Mouse (Mus musculus): Measurements from ENCODE around the gene Egfr. TPM values are rescaled to one million over a fixed set of nuclear protein-coding genes. Genes with fewer than 3 reads are reported as not detected.
A peak's percentile ranks its signal among the peaks of the same experiment; 100 is the strongest.

Gene Egfr
- 10 to 100 TPM in 1 of 4 experiments, 1 to 10 TPM in 3; 3.5 to 12.1 (median 8.5) TPM for total RNA-seq (2022)

DNA sequence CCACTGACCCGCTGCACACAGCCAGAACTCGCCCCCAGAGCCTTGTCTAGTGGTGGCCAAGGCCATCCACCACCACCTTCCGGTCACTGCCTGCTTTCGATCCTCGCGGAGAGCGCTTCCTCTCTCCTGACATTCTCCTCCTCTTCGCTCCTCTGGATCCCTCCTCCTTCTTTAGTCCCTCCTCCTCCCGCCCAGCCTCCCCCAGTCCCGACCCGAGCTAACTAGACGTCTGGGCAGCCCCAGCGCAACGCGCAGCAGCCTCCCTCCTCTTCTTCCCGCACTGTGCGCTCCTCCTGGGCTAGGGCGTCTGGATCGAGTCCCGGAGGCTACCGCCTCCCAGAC is at the start of gene Egfr:
Gene Egfr (plus strand): TSS at position 197 of the 342 bp plus-strand sequence.
- peak; percentile 40 to 57 for DNase-seq (ENCODE audit: low spot score in 2 of 2)

- no peak for DNase-seq (ENCODE audit: low spot score in 2 of 2)
These were observed 48.8 kb upstream of the Egfr start for GRCm38 (mm10) chr11:16703221-16703620.

- DNase-seq (ENCODE audit: low spot score in 2 of 2): no peak
These were observed 16.8 kb upstream of the Egfr start for GRCm38 (mm10) chr11:16735083-16735644.

DNA sequence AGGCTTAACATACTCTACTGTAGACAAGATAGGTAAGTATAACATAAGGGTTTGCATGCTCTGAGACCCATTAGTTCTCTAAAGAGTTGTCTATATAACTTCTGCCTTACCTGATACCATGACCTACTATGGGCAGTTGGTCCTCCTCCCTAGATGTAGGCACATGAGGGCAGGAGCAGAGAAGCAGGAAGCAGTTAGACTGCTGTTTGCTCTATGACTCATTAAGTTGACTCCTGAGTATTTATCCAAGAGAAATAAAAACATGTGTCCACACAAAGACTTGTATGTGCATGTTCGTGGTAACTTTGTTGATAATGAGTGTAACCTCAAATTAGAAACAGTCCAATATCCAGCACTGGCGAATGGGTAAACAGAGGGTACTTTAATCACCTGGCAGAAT is 14.7 kb upstream of the Egfr start:
- no peak for DNase-seq (ENCODE audit: low spot score in 2 of 2)

GRCm38 (mm10) chr11:16738691-16739090 is 13.3 kb upstream of the Egfr start:
- no peak for DNase-seq (ENCODE audit: low spot score in 2 of 2)

GRCm38 (mm10) chr11:16739155-16739554 is 12.8 kb upstream of the Egfr start:
- DNase-seq (ENCODE audit: low spot score in 2 of 2): no peak

- no peak for DNase-seq (ENCODE audit: low spot score in 2 of 2)
These were observed 11.1 kb upstream of the Egfr start for GRCm38 (mm10) chr11:16740691-16741611.

DNA sequence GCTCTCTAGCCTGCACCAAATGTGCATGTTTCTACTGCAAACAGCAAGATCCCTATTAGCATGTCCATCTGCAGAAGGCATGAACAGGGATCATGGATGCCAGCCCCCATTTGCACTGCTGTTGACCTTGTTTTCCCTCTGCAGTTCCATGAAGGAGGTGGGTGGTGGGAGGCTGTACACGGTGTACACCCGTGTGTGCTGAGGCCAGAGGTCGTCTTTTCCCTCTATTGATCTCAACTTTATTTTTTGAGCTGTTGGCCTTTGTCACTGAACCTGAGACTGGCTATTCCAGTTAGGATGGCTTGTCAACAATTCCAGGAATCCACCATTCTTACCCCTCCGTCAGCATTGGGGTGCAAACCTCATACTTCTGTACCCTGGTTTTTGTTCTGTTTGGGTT is 9.8 kb upstream of the Egfr start:
- no peak for DNase-seq (ENCODE audit: low spot score in 2 of 2)

- DNase-seq (ENCODE audit: low spot score in 2 of 2): no peak
These were observed 9.2 kb upstream of the Egfr start for GRCm38 (mm10) chr11:16742821-16743220.

DNA sequence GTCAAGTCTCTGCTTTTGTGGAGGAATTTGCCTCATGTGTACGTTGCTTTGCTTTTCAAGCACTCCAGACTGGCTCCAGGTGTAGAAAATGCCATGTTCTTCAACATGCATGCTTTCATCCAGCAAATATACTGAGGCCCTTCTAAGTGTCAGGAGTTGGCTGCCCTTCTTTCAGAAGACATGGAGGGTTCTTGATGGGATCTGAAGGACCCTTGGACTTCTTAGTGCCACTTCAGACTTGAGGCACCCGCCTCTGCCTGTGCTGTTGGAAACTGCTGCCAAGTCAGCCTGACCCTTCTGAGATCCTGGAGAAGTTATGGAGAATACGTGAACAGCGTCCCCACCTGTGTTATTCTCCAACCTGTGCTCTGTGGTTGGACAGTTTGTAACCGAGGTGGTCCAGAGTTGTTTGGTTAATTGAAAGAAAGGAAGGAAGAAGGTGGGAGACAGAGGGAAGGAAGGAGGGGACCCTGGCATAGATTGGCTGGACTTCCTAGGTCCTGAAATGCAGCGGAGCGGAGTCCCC is 483 bp upstream of the Egfr start:
- DNase-seq (ENCODE audit: low spot score in 2 of 2): no peak

DNA sequence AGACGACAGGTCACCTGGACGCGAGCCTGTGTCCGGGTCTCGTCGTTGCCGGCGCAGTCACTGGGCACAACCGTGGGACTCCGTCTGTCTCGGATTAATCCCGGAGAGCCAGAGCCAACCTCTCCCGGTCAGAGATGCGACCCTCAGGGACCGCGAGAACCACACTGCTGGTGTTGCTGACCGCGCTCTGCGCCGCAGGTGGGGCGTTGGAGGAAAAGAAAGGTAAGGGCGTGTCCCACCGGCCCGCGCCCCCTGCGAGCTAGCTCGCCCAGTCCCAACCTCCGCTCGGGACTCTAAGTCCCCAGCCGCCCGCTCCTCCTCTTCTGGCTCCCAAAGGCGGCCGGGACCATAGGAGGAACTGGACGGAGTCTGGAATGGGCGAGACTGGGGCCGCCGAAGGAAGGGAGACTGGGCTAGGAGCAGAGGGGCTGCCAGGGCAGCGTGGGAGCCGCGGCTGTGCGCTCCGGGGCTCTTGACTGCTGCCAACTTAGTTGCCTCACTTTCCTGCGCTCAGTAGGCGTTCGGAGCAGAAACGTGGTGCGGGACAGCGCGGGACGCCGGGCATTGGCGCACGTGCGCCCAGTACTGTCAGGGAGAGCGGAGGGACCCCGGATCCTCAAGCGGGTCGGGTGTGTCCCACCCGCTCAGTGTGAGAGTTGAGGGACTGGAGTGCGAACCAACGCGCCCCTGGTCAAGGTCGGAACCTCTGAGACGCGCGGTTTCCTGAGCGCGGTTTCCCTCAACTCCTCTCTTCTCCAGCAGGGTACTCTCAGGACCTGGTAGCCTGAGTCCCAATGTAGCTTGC is 548 bp downstream of the Egfr start:
- DNase-seq (ENCODE audit: low spot score in 2 of 2): no peak

- DNase-seq (ENCODE audit: low spot score in 2 of 2): no peak
These were observed 1.4 kb downstream of the Egfr start for GRCm38 (mm10) chr11:16753154-16754040.

DNA sequence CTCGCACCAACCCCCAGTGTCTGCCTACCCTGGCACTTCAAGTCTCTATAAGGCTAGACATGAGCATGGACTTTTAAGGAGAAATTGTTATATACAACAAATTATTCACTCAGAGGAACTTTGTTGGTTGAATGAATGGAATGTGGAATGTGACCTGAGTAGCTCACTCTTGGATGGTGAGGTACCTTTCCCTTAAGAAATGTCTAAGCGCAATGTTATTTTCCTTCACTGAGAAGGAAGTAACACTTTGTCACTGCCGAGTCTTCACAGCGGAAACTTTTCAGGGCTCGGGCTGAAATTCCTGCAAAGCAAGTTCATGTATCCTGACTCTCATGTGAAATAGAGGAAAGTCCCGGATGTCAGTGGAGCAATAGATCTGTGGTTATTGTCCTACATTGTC is 7.9 kb downstream of the Egfr start:
- DNase-seq (ENCODE audit: low spot score in 2 of 2): no peak

DNA sequence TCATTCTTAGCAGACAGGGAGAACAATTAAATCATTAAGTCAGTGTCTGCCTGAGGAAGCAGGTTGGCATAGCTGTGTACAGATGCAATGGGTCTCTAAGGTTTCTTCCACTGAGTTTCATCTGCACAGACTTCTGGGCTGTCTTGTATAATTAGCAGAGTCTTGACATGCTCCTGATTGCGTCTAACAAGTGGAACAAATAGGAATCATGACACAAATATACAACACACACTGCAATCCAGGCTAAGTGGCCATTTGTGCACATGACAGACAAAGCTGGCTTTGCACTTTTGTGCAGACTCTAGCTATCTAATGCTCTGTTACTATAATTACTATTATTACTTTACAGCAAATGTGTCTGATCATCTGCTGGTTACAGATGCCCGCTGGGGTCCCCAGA is 9.2 kb downstream of the Egfr start:
- DNase-seq (ENCODE audit: low spot score in 2 of 2): no peak

GRCm38 (mm10) chr11:16766038-16766815 is 14.2 kb downstream of the Egfr start:
- DNase-seq (ENCODE audit: low spot score in 2 of 2): no peak

- no peak for DNase-seq (ENCODE audit: low spot score in 2 of 2)
These were observed 16.0 kb downstream of the Egfr start for GRCm38 (mm10) chr11:16767984-16768383.

DNA sequence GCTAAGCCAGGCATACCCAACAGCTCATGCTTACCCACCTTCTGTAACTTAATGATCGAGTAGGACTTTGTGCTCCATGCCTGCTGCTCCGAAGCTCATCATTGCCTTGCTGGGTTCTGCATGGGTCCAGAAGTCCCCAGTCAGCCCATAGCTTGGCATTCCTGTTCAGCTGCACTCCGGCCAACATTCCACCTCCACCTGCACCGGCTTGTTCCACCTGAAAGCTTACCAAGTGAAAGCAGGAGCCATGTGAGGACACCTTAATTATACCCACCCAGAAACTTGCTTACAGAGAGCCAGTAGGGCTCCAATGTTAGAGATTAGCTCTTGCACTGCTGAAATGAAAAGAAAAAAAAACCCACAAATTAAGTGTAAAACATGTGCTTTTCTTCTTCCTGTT is 17.3 kb downstream of the Egfr start:
- DNase-seq (ENCODE audit: low spot score in 2 of 2): no peak

DNA sequence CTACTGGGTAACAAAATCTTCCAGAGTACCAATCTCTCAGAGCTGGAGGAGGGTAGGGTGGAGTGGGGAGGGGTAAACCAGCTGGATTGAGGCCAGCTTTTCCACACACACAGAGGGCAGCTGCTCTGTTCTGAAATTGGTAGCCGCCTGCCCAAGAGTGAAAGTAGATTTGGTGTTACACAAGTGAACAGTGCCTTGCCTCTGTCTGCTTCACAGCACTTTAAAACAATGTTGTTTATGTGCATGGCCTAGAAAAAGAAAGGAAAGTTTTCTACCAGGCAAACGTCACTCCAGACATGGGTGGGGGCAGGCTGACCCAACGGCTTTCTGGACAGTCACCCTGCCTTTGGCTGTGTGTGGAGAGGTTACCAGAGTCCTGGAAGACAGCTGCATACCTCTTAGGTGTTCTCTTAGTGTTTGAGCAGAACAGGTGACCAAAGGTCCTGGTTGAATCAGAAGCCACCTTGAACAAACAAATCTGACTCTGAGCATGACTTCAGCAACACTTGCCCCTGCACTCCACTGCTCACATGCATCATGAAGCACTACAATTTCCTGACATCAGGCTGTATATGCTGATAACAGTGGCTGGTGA is 17.8 kb downstream of the Egfr start:
- DNase-seq (ENCODE audit: low spot score in 2 of 2): no peak

DNA sequence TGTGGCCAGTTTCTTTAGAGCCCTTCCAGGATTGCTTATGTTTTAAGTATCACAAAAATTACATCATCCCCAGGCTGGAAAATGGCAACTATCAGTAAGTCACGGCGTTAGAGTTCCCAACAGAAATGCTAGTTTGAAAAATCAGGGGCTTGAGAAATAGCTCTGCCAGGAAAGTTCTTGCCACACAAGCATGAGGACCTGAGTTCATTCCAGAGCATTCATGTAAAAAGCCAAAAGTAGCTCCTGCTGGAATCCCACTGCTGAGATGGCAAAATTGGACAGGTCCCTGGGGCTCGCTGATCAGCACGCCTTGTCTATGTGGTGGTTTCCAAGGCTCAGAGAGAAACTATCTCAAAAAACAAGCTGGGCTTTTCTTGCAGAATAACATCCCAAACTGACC is 19.0 kb downstream of the Egfr start:
- no peak for DNase-seq (ENCODE audit: low spot score in 2 of 2)

GRCm38 (mm10) chr11:16772717-16773116 is 20.7 kb downstream of the Egfr start:
- no peak for DNase-seq (ENCODE audit: low spot score in 2 of 2)
